Mouse (Mus musculus): ENCODE measurements around the gene Crtc3.

- TF ChIP-seq POLR2A (IDR thresholded peaks at IDR 0.05; ENCODE audit: insufficient read depth, low read depth, low read length) (no peak), CTCF (IDR thresholded peaks at IDR 0.05; ENCODE audit: insufficient read depth, low read depth, low read length) (no peak)
Measured at GRCm38 (mm10) chr7:80604908-80605556, 83.6 kb downstream of the Crtc3 start.

All from olfactory bulb, adult 2 months (tissue).